Mouse (Mus musculus): ENCODE measurements at regions not wholly inside any gene's neighbourhood (a gene's known extent, or its start where the extent isn't known, plus 50 kb on each side); places are given as distances from the start of the nearest gene placed in this dataset.

- no peak overlapping the region for H3K4me3 ChIP-seq (ENCODE audit: control insufficient read depth in 1 of 2, insufficient read depth in 1 of 2, low read depth in 2 of 2, low read length in 2 of 2)
- H3K9ac ChIP-seq (ENCODE audit: control insufficient read depth, low read depth, low read length, poor library complexity, severe bottlenecking): no peak overlapping the region
- no peaks in the 10 kb centered on the region for H3K4me1 ChIP-seq (ENCODE audit: control insufficient read depth in 1 of 2, insufficient read depth in 2 of 2, low read length in 2 of 2)
- no peaks in the 10 kb centered on the region for H3K9me3 ChIP-seq (replicated peaks; ENCODE audit: insufficient read depth, low read length)
- no peaks in the 10 kb centered on the region for H3K36me3 ChIP-seq (ENCODE audit: control insufficient read depth in 1 of 2, insufficient read depth in 2 of 2, low read length in 2 of 2)
- H3K79me2 ChIP-seq (ENCODE audit: control insufficient read depth, insufficient read depth, low read length, poor library complexity): no peaks in the 10 kb centered on the region
- TF ChIP-seq UBTF (IDR thresholded peaks at IDR 0.05; ENCODE audit: borderline replicate concordance, insufficient read depth, low read depth, low read length): no peak
- no peak for TF ChIP-seq MEF2A (IDR thresholded peaks at IDR 0.05; ENCODE audit: extremely low read depth, insufficient replicate concordance, low read depth, low read length, poor library complexity, severe bottlenecking)
- TF ChIP-seq MAZ (IDR thresholded peaks at IDR 0.05; ENCODE audit: low read depth, low read length): no peak
- no peak for TF ChIP-seq BHLHE40 (IDR thresholded peaks at IDR 0.05; ENCODE audit: borderline replicate concordance, low read depth, low read length)
- TF ChIP-seq POLR2AphosphoS2 (IDR thresholded peaks at IDR 0.05; ENCODE audit: low read length): no peak
- no peak for TF ChIP-seq TCF12 (IDR thresholded peaks at IDR 0.05; ENCODE audit: low read depth, low read length)
- no peak for TF ChIP-seq MXI1 (IDR thresholded peaks at IDR 0.05; ENCODE audit: low read depth, low read length)
- no peak for DNase-seq (ENCODE audit: low read depth, low spot score)
- no peaks in the 10 kb centered on the region for H3K27me3 ChIP-seq (ENCODE audit: control insufficient read depth in 1 of 2, insufficient read depth in 2 of 2, low read length in 2 of 2)
- no peak overlapping the region for H3K27ac ChIP-seq (ENCODE audit: control insufficient read depth, low read depth, low read length)
Observed at GRCm38 (mm10) chr8:127814785-127815523, 543.5 kb upstream of the Nrp1 start.

GRCm38 (mm10) chr8:127820741-127821170 lies 537.6 kb upstream of the Nrp1 start:
- Histone ChIP-seq H3K27ac (ENCODE audit: control insufficient read depth, low read depth, low read length) (no peak overlapping the region), H3K4me1 (ENCODE audit: control insufficient read depth in 1 of 2, insufficient read depth in 2 of 2, low read length in 2 of 2) (no peaks in the 10 kb centered on the region), H3K27me3 (ENCODE audit: control insufficient read depth in 1 of 2, insufficient read depth in 2 of 2, low read length in 2 of 2) (no peaks in the 10 kb centered on the region), H3K36me3 (ENCODE audit: control insufficient read depth in 1 of 2, insufficient read depth in 2 of 2, low read length in 2 of 2) (no peaks in the 10 kb centered on the region), H3K9ac (ENCODE audit: control insufficient read depth, low read depth, low read length, poor library complexity, severe bottlenecking) (no peak overlapping the region), H3K9me3 (replicated peaks; ENCODE audit: insufficient read depth, low read length) (no peaks in the 10 kb centered on the region), H3K4me3 (ENCODE audit: control insufficient read depth in 1 of 2, insufficient read depth in 1 of 2, low read depth in 2 of 2, low read length in 2 of 2) (no peak overlapping the region), H3K79me2 (ENCODE audit: control insufficient read depth, insufficient read depth, low read length, poor library complexity) (no peaks in the 10 kb centered on the region)
- TF ChIP-seq MAZ (IDR thresholded peaks at IDR 0.05; ENCODE audit: low read depth, low read length) (no peak), MEF2A (IDR thresholded peaks at IDR 0.05; ENCODE audit: extremely low read depth, insufficient replicate concordance, low read depth, low read length, poor library complexity, severe bottlenecking) (no peak), HCFC1 (IDR thresholded peaks at IDR 0.05; ENCODE audit: low read depth, low read length) (no peak), SIN3A (IDR thresholded peaks at IDR 0.05; ENCODE audit: low read length) (no peak), POLR2AphosphoS5 (IDR thresholded peaks at IDR 0.05; ENCODE audit: borderline replicate concordance, low read depth, low read length) (no peak), KAT2A (conservative IDR thresholded peaks at IDR 0.05; ENCODE audit: low read depth, low read length) (no peak), ZC3H11A (IDR thresholded peaks at IDR 0.05; ENCODE audit: low read depth, low read length) (no peak)
- no peak for DNase-seq (ENCODE audit: low read depth, low spot score)

GRCm38 (mm10) chr8:127821646-127822045 lies 536.8 kb upstream of the Nrp1 start:
- H3K79me2 ChIP-seq (ENCODE audit: control insufficient read depth, insufficient read depth, low read length, poor library complexity): no peaks in the 10 kb centered on the region
- no peaks in the 10 kb centered on the region for H3K36me3 ChIP-seq (ENCODE audit: control insufficient read depth in 1 of 2, insufficient read depth in 2 of 2, low read length in 2 of 2)
- no peak for DNase-seq (ENCODE audit: low read depth, low spot score)
- no peak overlapping the region for H3K4me3 ChIP-seq (ENCODE audit: control insufficient read depth in 1 of 2, insufficient read depth in 1 of 2, low read depth in 2 of 2, low read length in 2 of 2)
- no peaks in the 10 kb centered on the region for H3K27me3 ChIP-seq (ENCODE audit: control insufficient read depth in 1 of 2, insufficient read depth in 2 of 2, low read length in 2 of 2)
- H3K9me3 ChIP-seq (replicated peaks; ENCODE audit: insufficient read depth, low read length): no peaks in the 10 kb centered on the region
- no peak for TF ChIP-seq KAT2A (conservative IDR thresholded peaks at IDR 0.05; ENCODE audit: low read depth, low read length)
- TF ChIP-seq POLR2A (IDR thresholded peaks at IDR 0.05; ENCODE audit: control insufficient read depth in 1 of 2, insufficient read depth in 1 of 2, low read depth in 1 of 2, low read length in 2 of 2, poor library complexity in 1 of 2): no peak
- TF ChIP-seq TAL1 (IDR thresholded peaks at IDR 0.05; ENCODE audit: low read length): no peak
- TF ChIP-seq MYC (IDR thresholded peaks at IDR 0.05; ENCODE audit: low read depth, low read length): no peak
- no peak for TF ChIP-seq TBP (IDR thresholded peaks at IDR 0.05; ENCODE audit: low read depth, low read length)
- no peak for TF ChIP-seq E2F4 (IDR thresholded peaks at IDR 0.05; ENCODE audit: borderline replicate concordance, low read depth, low read length)
- no peak for TF ChIP-seq POLR2AphosphoS5 (IDR thresholded peaks at IDR 0.05; ENCODE audit: borderline replicate concordance, low read depth, low read length)
- TF ChIP-seq ZNF384 (IDR thresholded peaks at IDR 0.05; ENCODE audit: low read depth, low read length): no peak
- no peak for TF ChIP-seq EP300 (IDR thresholded peaks at IDR 0.05; ENCODE audit: low read depth in 1 of 2, low read length in 2 of 2)
- no peak for TF ChIP-seq RCOR1 (IDR thresholded peaks at IDR 0.05; ENCODE audit: low read depth, low read length)
- no peak for TF ChIP-seq MAX (IDR thresholded peaks at IDR 0.05; ENCODE audit: low read length)
- no peak for TF ChIP-seq NELFE (IDR thresholded peaks at IDR 0.05; ENCODE audit: low read depth, low read length)
- TF ChIP-seq BHLHE40 (IDR thresholded peaks at IDR 0.05; ENCODE audit: borderline replicate concordance, low read depth, low read length): no peak
- H3K4me1 ChIP-seq (ENCODE audit: control insufficient read depth in 1 of 2, insufficient read depth in 2 of 2, low read length in 2 of 2): no peaks in the 10 kb centered on the region
- no peak overlapping the region for H3K9ac ChIP-seq (ENCODE audit: control insufficient read depth, low read depth, low read length, poor library complexity, severe bottlenecking)
- no peak overlapping the region for H3K27ac ChIP-seq (ENCODE audit: control insufficient read depth, low read depth, low read length)
